ENCODE assay signal across 19 mouse cellular contexts in the genomic region with DNA sequence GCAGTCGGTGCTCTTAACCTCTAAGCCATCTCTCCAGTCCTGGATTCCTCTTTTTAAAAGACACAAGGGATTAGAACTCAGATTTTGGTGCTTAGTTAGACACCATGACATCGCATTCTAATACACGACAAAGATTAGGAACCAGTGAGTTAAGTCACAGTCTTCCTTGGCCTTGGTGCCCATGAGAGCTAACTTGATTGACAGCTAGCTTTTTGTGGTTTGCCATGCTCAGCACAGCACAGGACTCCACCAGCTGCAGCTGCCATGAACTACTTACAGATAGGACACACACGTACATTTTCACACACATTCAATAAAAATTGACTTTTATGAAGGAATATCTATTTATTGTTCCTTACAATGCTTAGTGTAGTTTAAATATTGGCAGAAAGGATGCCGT.
"Had no signal": no experiment of that assay in that cellular context is flagged by ENCODE, and none has a peak within 500 bp of the region (broad histone marks: within the 10 kb centered on the region; RNA-seq: fewer than 3 reads in every experiment).

No protein-coding gene starts in this region.

- H3K4me1 ChIP-seq: liver, embryonic 13.5 days; liver, embryonic 15.5 days; lung, embryonic 15.5 days; midbrain, embryonic 13.5 days; midbrain, embryonic 15.5 days; neural tube, embryonic 12.5 days had no signal

- DNase-seq: liver, embryonic 13.5 days; liver, postnatal 0 days; lung, adult 2 months; lung, postnatal 14 days; lung, postnatal 36 days; retina, postnatal 1 day; right cerebral cortex, adult 18-20 months; right cerebral cortex, postnatal 25 days; right cerebral cortex, postnatal 4 days; spleen, adult 18-20 months; thymus, adult 18-20 months; thymus, postnatal 36 days had no signal

- ATAC-seq: liver, postnatal 0 days; lung, postnatal 0 days; midbrain, embryonic 13.5 days; midbrain, embryonic 15.5 days had no signal

- H3K27me3 ChIP-seq: liver, embryonic 13.5 days; liver, embryonic 15.5 days; lung, embryonic 15.5 days; midbrain, embryonic 13.5 days; midbrain, embryonic 15.5 days; neural tube, embryonic 12.5 days had no signal

- H3K36me3 ChIP-seq: liver, embryonic 13.5 days; liver, embryonic 15.5 days; lung, embryonic 15.5 days; midbrain, embryonic 13.5 days; midbrain, embryonic 15.5 days; neural tube, embryonic 12.5 days had no signal

- H3K27ac ChIP-seq: liver, embryonic 13.5 days; liver, embryonic 15.5 days; lung, embryonic 15.5 days; macrophage; midbrain, embryonic 13.5 days; midbrain, embryonic 15.5 days; neural tube, embryonic 12.5 days had no signal

- H3K4me3 ChIP-seq: liver, embryonic 13.5 days; liver, embryonic 15.5 days; lung, embryonic 15.5 days; midbrain, embryonic 13.5 days; midbrain, embryonic 15.5 days; neural tube, embryonic 12.5 days had no signal

- H3K9ac ChIP-seq: liver, embryonic 13.5 days; liver, embryonic 15.5 days; liver, postnatal 0 days; lung, embryonic 15.5 days; midbrain, embryonic 13.5 days; midbrain, embryonic 15.5 days; neural tube, embryonic 12.5 days had no signal
